Mouse (Mus musculus) adrenal gland (tissue): ENCODE data around the gene Pde8a.

ENCODE experiments used
- intact Hi-C: fragments of 180-260 bp; cut with DNase I; formaldehyde crosslinking; loops from one replicate; pipeline ENCODE4 v1.15.1; 2025

Pde8a gene

GRCm38 (mm10) chr7:81335705-81336431, 122.5 kb downstream of the Pde8a start:
- intact Hi-C loops, result loop anchor here (2.0 to 5.0 kb wide), 2 partner anchors 124 to 171 kb away; partner anchors contain the start of gene Pde8a

- intact Hi-C loops, result loop anchor here (2.0 to 5.0 kb wide), 2 partner anchors 124 to 172 kb away; partner anchors contain the start of gene Pde8a
Measured at GRCm38 (mm10) chr7:81336432-81336786, 123.0 kb downstream of the Pde8a start.

GRCm38 (mm10) chr7:81337785-81338521, 124.6 kb downstream of the Pde8a start:
- intact Hi-C loops, result loop anchor here (2.0 to 5.0 kb wide), 2 partner anchors 126 to 173 kb away; partner anchors contain the start of gene Pde8a

GRCm38 (mm10) chr7:81338522-81338873, 125.1 kb downstream of the Pde8a start:
- intact Hi-C loops, result loop anchor here (5.0 kb wide), 1 partner anchor 126 kb away; the partner anchor contains the start of gene Pde8a

- intact Hi-C loops, result loop anchor here (5.0 to 10.0 kb wide), 2 partner anchors 127 to 235 kb away; partner anchors contain the start of genes Pde8a and Whamm
Measured at GRCm38 (mm10) chr7:81339783-81340182, 126.4 kb downstream of the Pde8a start.

GRCm38 (mm10) chr7:81341563-81341962, 128.2 kb downstream of the Pde8a start:
- intact Hi-C loops, result loop anchor here (10.0 kb wide), 1 partner anchor 233 kb away; the partner anchor contains the start of gene Whamm

- intact Hi-C loops, result loop anchor here (2.0 to 10.0 kb wide), 2 partner anchors 180 to 232 kb away; partner anchors contain the start of gene Whamm
Measured at GRCm38 (mm10) chr7:81342356-81343094, 129.1 kb downstream of the Pde8a start.

- intact Hi-C loops, result loop anchor here (2.0 to 10.0 kb wide), 2 partner anchors 181 to 231 kb away; partner anchors contain the start of gene Whamm
Measured at GRCm38 (mm10) chr7:81343316-81343715, 129.9 kb downstream of the Pde8a start.

GRCm38 (mm10) chr7:81343831-81344230, 130.4 kb downstream of the Pde8a start:
- intact Hi-C loops, result loop anchor here (2.0 to 10.0 kb wide), 2 partner anchors 181 to 231 kb away; partner anchors contain the start of gene Whamm

- intact Hi-C loops, result loop anchor here (10.0 kb wide), 1 partner anchor 230 kb away; the partner anchor contains the start of gene Whamm
Measured at GRCm38 (mm10) chr7:81344544-81345446, 131.4 kb downstream of the Pde8a start, which contains the start of gene Rps17. TSS of gene Rps17 (minus strand) at chr7:81345254.

GRCm38 (mm10) chr7:81345447-81346170, 132.2 kb downstream of the Pde8a start:
- intact Hi-C loops, result loop anchor here (10.0 kb wide), 1 partner anchor 229 kb away; the partner anchor contains the start of gene Whamm

- intact Hi-C loops, result loop anchor here (10.0 kb wide), 1 partner anchor 227 kb away; the partner anchor contains the start of gene Whamm
Measured at GRCm38 (mm10) chr7:81348206-81348605, 134.8 kb downstream of the Pde8a start.

- intact Hi-C loops, result no loop called here
Measured at GRCm38 (mm10) chr7:81351826-81352225, 138.4 kb downstream of the Pde8a start.

GRCm38 (mm10) chr7:81355746-81356145, 142.3 kb downstream of the Pde8a start:
- intact Hi-C loops, result no loop called here

- intact Hi-C loops, result no loop called here
Measured at GRCm38 (mm10) chr7:81356360-81356759, 143.0 kb downstream of the Pde8a start.

- intact Hi-C loops, result no loop called here
Measured at GRCm38 (mm10) chr7:81356975-81357374, 143.6 kb downstream of the Pde8a start.

- intact Hi-C loops, result no loop called here
Measured at GRCm38 (mm10) chr7:81367946-81368345, 154.6 kb downstream of the Pde8a start.

- intact Hi-C loops, result no loop called here
Measured at GRCm38 (mm10) chr7:81369724-81370123, 156.3 kb downstream of the Pde8a start.

- intact Hi-C loops, result no loop called here
Measured at GRCm38 (mm10) chr7:81371811-81372210, 158.4 kb downstream of the Pde8a start.
